Mouse (Mus musculus): ENCODE data around the gene Eml4. TPM values are rescaled to one million over a fixed set of nuclear protein-coding genes. Genes with fewer than 3 reads are reported as not detected.

Gene Eml4
- polyA plus RNA-seq, 1 experiment from 2014 or later = 13.4 TPM

- no peak for TF ChIP-seq EP300 (IDR thresholded peaks at IDR 0.05)
- no peak for TF ChIP-seq CTCF (IDR thresholded peaks at IDR 0.05)
- peak overlapping the region; percentile 88 for H3K27ac ChIP-seq (ENCODE audit: low read length)
- peak; percentile 60 for ATAC-seq
- peak overlapping the region; percentile 11; the same call in 1 of the 2 replicates for H3K4me3 ChIP-seq (ENCODE audit: low read depth, low read length)
- H3K27me3 ChIP-seq (replicated peaks; ENCODE audit: insufficient read depth, low read length) = no peaks in the 10 kb centered on the region
- peaks cover 15% of the 10 kb centered on the region; the same call in 1 of the 2 replicates for H3K4me1 ChIP-seq (ENCODE audit: insufficient read depth, low read depth, low read length)
- H3K9me3 ChIP-seq (ENCODE audit: low read length) = no peaks in the 10 kb centered on the region
- DNase-seq (ENCODE audit: low spot score) = peak; percentile 67
- H3K9ac ChIP-seq (replicated peaks; ENCODE audit: low read depth) = peak overlapping the region; percentile 32
- 6% methylated on average over 24 of the region's 25 CpGs for WGBS
- peak overlapping the region; percentile 58 for H3K4me2 ChIP-seq (replicated peaks; ENCODE audit: low read depth, low read length)
- H3K36me3 ChIP-seq (ENCODE audit: insufficient read depth, low read length) = no peaks in the 10 kb centered on the region
These were observed 28.0 kb upstream of the Eml4 start for GRCm38 (mm10) chr17:83322621-83323335.

DNA sequence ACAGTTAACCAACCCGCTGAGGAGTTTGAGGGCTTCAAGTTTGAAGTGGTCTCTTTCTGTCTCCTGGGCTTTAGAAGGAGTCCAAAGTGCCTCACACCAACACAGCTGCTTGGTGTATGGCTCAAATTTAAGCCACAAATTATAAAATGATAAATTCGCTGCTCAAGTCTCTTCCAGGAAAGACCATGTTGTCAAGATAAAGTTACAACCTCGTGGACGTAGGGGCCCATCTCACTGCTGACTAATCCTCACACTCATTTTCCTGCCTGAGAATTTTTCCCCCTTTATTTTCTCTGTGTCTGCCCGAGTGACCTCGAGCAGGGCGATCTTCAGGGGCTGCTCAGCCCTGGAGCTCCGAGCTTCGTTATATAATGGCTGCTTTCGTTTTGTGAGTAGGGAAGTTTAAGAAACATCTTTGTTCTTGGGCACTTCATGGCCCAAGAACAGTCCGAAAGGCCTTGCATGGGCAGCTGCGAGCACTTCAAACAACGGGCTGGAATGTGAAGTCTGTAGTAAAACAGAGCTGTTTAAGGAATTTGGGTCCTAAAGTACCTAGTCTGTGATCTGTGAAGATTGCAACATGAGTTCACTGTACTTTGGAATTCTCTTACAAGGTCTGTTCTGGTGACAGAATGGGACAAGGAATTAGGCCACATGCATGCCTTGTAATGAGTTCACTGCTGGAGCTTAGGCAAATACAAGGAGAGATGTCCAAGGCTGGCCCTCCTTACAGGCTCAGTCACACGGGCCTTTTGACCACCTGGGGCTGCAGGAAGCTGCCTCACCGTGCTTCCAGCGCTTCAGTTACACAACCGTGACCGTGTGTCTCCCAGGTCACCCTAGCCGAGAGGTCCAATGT lies 27.1 kb upstream of the Eml4 start:
- H3K4me2 ChIP-seq (replicated peaks; ENCODE audit: low read depth, low read length) = peak overlapping the region; percentile 58
- WGBS = 27% methylated on average over 19 of the region's 19 CpGs
- peak; percentile 87 for ATAC-seq
- no peaks in the 10 kb centered on the region for H3K9me3 ChIP-seq (ENCODE audit: low read length)
- no peak for TF ChIP-seq CTCF (IDR thresholded peaks at IDR 0.05)
- peak; percentile 77 for TF ChIP-seq EP300 (IDR thresholded peaks at IDR 0.05)
- DNase-seq (ENCODE audit: low spot score) = peak; percentile 92
- peaks cover 15% of the 10 kb centered on the region; the same call in 1 of the 2 replicates for H3K4me1 ChIP-seq (ENCODE audit: insufficient read depth, low read depth, low read length)
- no peak overlapping the region for H3K4me3 ChIP-seq (ENCODE audit: low read depth, low read length)
- H3K27ac ChIP-seq (ENCODE audit: low read length) = peak overlapping the region; percentile 88
- H3K9ac ChIP-seq (replicated peaks; ENCODE audit: low read depth) = 0 out of 2 replicates have a peak overlapping the region, but pooled peaks have one; percentile 6
- H3K36me3 ChIP-seq (ENCODE audit: insufficient read depth, low read length) = no peaks in the 10 kb centered on the region
- no peaks in the 10 kb centered on the region for H3K27me3 ChIP-seq (replicated peaks; ENCODE audit: insufficient read depth, low read length)

GRCm38 (mm10) chr17:83324269-83324616 lies 26.5 kb upstream of the Eml4 start:
- WGBS = 63% methylated on average over 11 of the region's 11 CpGs
- Histone ChIP-seq H3K27ac (ENCODE audit: low read length) (peak overlapping the region; percentile 88), H3K4me1 (ENCODE audit: insufficient read depth, low read depth, low read length) (peaks cover 17% of the 10 kb centered on the region; the same call in 1 of the 2 replicates), H3K9ac (replicated peaks; ENCODE audit: low read depth) (no peak overlapping the region), H3K4me3 (ENCODE audit: low read depth, low read length) (no peak overlapping the region), H3K27me3 (replicated peaks; ENCODE audit: insufficient read depth, low read length) (no peaks in the 10 kb centered on the region), H3K4me2 (replicated peaks; ENCODE audit: low read depth, low read length) (peak overlapping the region; percentile 58), H3K36me3 (ENCODE audit: insufficient read depth, low read length) (no peaks in the 10 kb centered on the region), H3K9me3 (ENCODE audit: low read length) (no peaks in the 10 kb centered on the region)
- no peak for TF ChIP-seq EP300 (IDR thresholded peaks at IDR 0.05)
- no peak for TF ChIP-seq CTCF (IDR thresholded peaks at IDR 0.05)
- ATAC-seq (no peak), DNase-seq (ENCODE audit: low spot score) (no peak)

DNA sequence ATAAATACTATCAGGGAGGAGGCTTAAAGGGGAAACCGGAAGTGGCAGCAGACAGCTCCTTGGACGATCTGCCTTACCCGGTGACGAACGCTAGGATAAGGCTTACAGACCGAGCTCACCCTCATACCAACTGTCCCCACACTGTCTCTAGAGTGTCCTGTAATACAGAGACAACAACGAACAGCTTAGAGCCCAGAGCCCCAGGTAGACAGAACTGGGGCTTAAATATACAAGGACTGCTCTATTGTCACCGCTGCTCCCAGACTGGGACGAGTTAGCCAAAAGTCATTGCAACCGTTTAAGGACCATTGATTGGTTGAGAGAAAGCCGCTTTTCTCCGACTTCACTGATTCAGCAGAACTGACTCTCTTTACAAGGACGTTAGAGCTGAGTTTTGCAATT lies 15.5 kb upstream of the Eml4 start:
- ATAC-seq = no peak
- Histone ChIP-seq H3K4me3 (ENCODE audit: low read depth, low read length) (no peak overlapping the region), H3K9ac (replicated peaks; ENCODE audit: low read depth) (no peak overlapping the region), H3K4me1 (ENCODE audit: insufficient read depth, low read depth, low read length) (peaks cover 7% of the 10 kb centered on the region; the same call in 1 of the 2 replicates), H3K27me3 (replicated peaks; ENCODE audit: insufficient read depth, low read length) (no peaks in the 10 kb centered on the region), H3K27ac (ENCODE audit: low read length) (no peak overlapping the region), H3K36me3 (ENCODE audit: insufficient read depth, low read length) (no peaks in the 10 kb centered on the region), H3K4me2 (replicated peaks; ENCODE audit: low read depth, low read length) (peak overlapping the region; percentile 39), H3K9me3 (ENCODE audit: low read length) (no peaks in the 10 kb centered on the region)
- peak; percentile 23; the same call in 1 of the 2 replicates for TF ChIP-seq CTCF (IDR thresholded peaks at IDR 0.05)
- TF ChIP-seq EP300 (IDR thresholded peaks at IDR 0.05) = no peak
- 35% methylated on average over 13 of the region's 13 CpGs for WGBS
- DNase-seq (ENCODE audit: low spot score) = no peak

DNA sequence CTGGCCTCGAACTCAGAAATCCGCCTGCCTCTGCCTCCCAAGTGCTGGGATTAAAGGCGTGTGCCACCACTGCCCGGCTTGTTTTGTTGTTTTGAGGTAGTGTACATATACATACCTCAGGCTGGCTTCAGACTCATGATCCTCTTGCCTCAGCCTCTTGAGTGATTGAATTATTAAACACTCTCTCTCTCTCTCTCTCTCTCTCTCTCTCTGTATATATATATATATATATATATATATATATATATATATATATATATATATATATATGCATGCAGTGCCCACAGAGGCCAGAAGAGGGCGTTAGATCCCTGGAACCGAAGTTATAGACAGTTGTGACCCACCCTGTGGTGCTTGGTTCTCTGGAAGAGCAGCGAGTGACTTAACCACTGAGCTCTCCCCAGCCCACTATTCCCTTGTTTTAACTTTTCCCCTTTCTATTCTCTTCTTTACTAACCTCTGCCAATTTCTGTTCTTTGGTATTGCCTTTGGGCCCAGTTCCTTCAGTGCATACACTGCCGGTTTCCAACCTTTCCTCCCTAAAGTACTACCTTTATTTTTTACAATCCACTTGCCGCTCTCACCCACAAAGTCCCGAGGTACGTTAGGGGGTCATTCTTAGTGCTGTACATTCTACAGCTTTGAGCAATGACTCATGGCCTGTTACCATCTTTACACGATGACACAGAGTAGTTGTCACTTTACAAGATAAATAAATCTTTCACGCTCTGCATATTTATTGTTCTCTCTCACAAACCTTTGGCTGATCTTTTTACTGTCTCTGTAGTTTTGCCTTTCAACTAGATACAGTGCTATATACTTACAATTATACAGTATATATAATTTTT lies 13.5 kb upstream of the Eml4 start:
- no peak for TF ChIP-seq EP300 (IDR thresholded peaks at IDR 0.05)
- peak; percentile 34 for TF ChIP-seq CTCF (IDR thresholded peaks at IDR 0.05)
- Histone ChIP-seq H3K4me2 (replicated peaks; ENCODE audit: low read depth, low read length) (no peak overlapping the region), H3K9ac (replicated peaks; ENCODE audit: low read depth) (no peak overlapping the region), H3K4me3 (ENCODE audit: low read depth, low read length) (no peak overlapping the region), H3K27ac (ENCODE audit: low read length) (no peak overlapping the region), H3K27me3 (replicated peaks; ENCODE audit: insufficient read depth, low read length) (no peaks in the 10 kb centered on the region), H3K36me3 (ENCODE audit: insufficient read depth, low read length) (no peaks in the 10 kb centered on the region), H3K9me3 (ENCODE audit: low read length) (no peaks in the 10 kb centered on the region), H3K4me1 (ENCODE audit: insufficient read depth, low read depth, low read length) (peaks cover 3% of the 10 kb centered on the region; the same call in 1 of the 2 replicates)
- WGBS = 66% methylated on average over 13 of the region's 13 CpGs
- no peak for DNase-seq (ENCODE audit: low spot score)
- no peak for ATAC-seq

Data from lung, postnatal 0 days (tissue).